Comparison of ENCODE assay signal across 41 mouse cellular contexts in the genomic region with DNA sequence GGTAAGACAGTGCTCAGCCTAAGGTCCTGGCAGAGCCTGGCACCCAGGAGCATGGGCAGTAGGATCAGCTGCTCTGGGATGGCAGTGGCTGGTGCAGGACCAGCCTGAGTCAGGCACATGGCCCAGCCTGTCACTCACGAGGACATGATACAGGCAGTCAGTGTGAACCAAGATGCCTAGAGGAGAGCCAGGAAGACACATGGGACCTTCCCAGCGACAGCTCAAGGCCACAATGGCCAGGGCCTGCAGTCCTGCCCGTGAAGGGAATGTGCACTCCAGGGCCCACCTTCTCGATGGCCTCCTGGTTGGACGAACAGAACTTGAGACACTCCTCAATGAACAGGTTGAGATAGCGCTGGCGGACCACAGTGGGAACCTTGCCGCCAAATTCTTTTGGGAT. TPM values are rescaled to one million over a fixed set of nuclear protein-coding genes. Genes with fewer than 3 reads are reported as not detected.
"Had no signal": no experiment of that assay in that cellular context is flagged by ENCODE, and none has a peak within 500 bp of the region (broad histone marks: within the 10 kb centered on the region; RNA-seq: fewer than 3 reads in every experiment).

No protein-coding gene starts in this region.

- H3K9ac ChIP-seq: heart, embryonic 12.5 days; hindbrain, embryonic 12.5 days; hindbrain, embryonic 14.5 days; intestine, embryonic 15.5 days; kidney, embryonic 15.5 days; limb, embryonic 15.5 days; liver, embryonic 13.5 days; liver, embryonic 15.5 days had no signal

- H3K27me3 ChIP-seq: heart, embryonic 12.5 days; hindbrain, embryonic 12.5 days; intestine, embryonic 15.5 days; kidney, embryonic 15.5 days; limb, embryonic 13.5 days; liver, embryonic 13.5 days; liver, embryonic 15.5 days had no signal

- ATAC-seq: hindbrain, embryonic 16.5 days; inflammation-experienced regulatory T-cells, adult 6 months; intestine, embryonic 15.5 days had no signal

- H3K4me1 ChIP-seq: limb, embryonic 13.5 days had no signal

- H3K4me3 ChIP-seq: gastrocnemius, adult 2 months; heart, embryonic 10.5 days; heart, embryonic 12.5 days; hindbrain, embryonic 10.5 days; hindbrain, embryonic 12.5 days; intestine, embryonic 15.5 days; kidney, embryonic 15.5 days; limb, embryonic 13.5 days; limb, embryonic 15.5 days; liver, embryonic 13.5 days; liver, embryonic 15.5 days had no signal

- H3K9me3 ChIP-seq: heart, embryonic 10.5 days; heart, embryonic 12.5 days; hindbrain, embryonic 10.5 days; hindbrain, embryonic 12.5 days; intestine, embryonic 15.5 days; kidney, embryonic 15.5 days; limb, embryonic 13.5 days; limb, embryonic 15.5 days; liver, embryonic 13.5 days; liver, embryonic 15.5 days had no signal

- H3K4me2 ChIP-seq: heart, embryonic 12.5 days; hindbrain, embryonic 12.5 days; hindbrain, embryonic 14.5 days; intestine, embryonic 15.5 days; kidney, embryonic 15.5 days; limb, embryonic 13.5 days; limb, embryonic 15.5 days; liver, embryonic 13.5 days; liver, embryonic 15.5 days had no signal

- DNase-seq: gastrocnemius, adult 2 months; gastrocnemius, postnatal 10 days; gastrocnemius, postnatal 25 days; heart, adult 18-20 months; heart, postnatal 10 days; heart, postnatal 4 days; kidney, adult 11 months; kidney, adult 2 months; kidney, adult 9 months; kidney, postnatal 14 days; layer of hippocampus, adult 9-11 months; layer of hippocampus, postnatal 36 days; left cerebral cortex, postnatal 4 days; liver, embryonic 13.5 days had no signal

- H3K27ac ChIP-seq: gastrocnemius, adult 2 months; heart, embryonic 10.5 days; hindbrain, embryonic 10.5 days; hindbrain, embryonic 12.5 days; hindbrain, embryonic 14.5 days; intestine, embryonic 15.5 days; kidney, embryonic 15.5 days; kidney, postnatal 0 days; limb, embryonic 13.5 days; limb, embryonic 15.5 days; liver, embryonic 15.5 days had no signal

RNA-seq across cellular contexts. Expression of a gene that starts 6.7 kb away (rescaled TPM):
- total RNA-seq: gastrocnemius, adult 2 months; gastrocnemius, postnatal 10 days; gastrocnemius, postnatal 25 days; granulocyte monocyte progenitor cell, adult 5-6 weeks; heart, adult 18-20 months; heart, adult 8-10 months; heart, postnatal 10 days; heart, postnatal 25 days; heart, postnatal 4 days; liver, adult 2 months had no signal
- polyA plus RNA-seq: inflammation-experienced regulatory T-cells, adult 6 months; large intestine, adult 2 months; liver, adult 2 months; liver, embryonic 15.5 days had no signal

RNA-seq across cellular contexts. Expression of a gene that starts 51.0 kb away (rescaled TPM):
- total RNA-seq: gastrocnemius, adult 2 months; gastrocnemius, postnatal 10 days; gastrocnemius, postnatal 25 days; gastrocnemius, postnatal 4 days; granulocyte monocyte progenitor cell, adult 5-6 weeks; heart, postnatal 10 days; layer of hippocampus, postnatal 14 days; left cerebral cortex, adult 18-20 months; left cerebral cortex, adult 8-10 months; left cerebral cortex, postnatal 10 days; left cerebral cortex, postnatal 25 days; liver, adult 2 months had no signal
- polyA plus RNA-seq: heart, embryonic 12.5 days; heart, embryonic 14.5 days; heart, embryonic 16.5 days; inflammation-experienced regulatory T-cells, adult 6 months; kidney, adult 2 months; kidney, embryonic 15.5 days; kidney, postnatal 0 days; limb, embryonic 11.5 days; limb, embryonic 13.5 days; limb, embryonic 15.5 days; liver, adult 2 months; liver, embryonic 15.5 days had no signal
